Mouse (Mus musculus) G1E (cell line): ENCODE measurements around the gene Trp53rka.

Source experiments
- CTCF ChIP-seq: IDR thresholded peaks from 2 replicates; pipeline ENCODE4 v1.5.1; 2012; ENCODE audit warnings: low read depth, low read length, inconsistent platforms, mixed read lengths
- GATA2 ChIP-seq: IDR thresholded peaks from 2 replicates; pipeline ENCODE4 v1.6.1; 2012; ENCODE audit warnings: low read depth, low read length, inconsistent platforms, borderline replicate concordance

DNA sequence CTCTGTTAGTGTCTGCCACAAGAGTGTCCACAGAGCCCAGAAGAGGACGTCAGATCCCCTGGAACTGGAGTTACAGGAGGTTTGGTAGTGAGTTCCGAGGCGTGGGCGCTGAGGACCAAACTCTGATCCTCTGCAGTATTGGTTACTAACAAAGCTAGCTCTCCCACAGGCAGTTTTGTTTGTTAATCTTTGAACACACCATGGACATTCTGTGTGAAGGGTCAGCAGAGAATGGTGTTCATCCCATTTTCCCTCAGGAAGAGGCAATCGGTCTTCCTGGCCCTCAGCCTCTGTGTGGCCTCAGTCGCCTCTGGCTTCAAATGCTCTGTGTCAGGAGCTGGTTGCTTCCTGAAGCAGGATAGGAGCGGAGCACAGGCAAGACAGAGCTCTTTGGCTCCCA is 17.7 kb downstream of the Trp53rka start:
- TF ChIP-seq CTCF = no peak
- TF ChIP-seq GATA2 = no peak
